Mouse (Mus musculus) heart, postnatal 0 days (tissue): Measurements from ENCODE around the gene Magi2. TPM values are rescaled to one million over a fixed set of nuclear protein-coding genes. Genes with fewer than 3 reads are reported as not detected.

Experiments used
- ATAC-seq: fragments of 200-750 bp; cut with Nextera tagmentation; 2 replicates; pipeline ENCODE4 v1.8.0; 2017; ENCODE audit warnings: low read depth, moderate number of reproducible peaks, moderate library complexity; ENCODE audit not compliant: insufficient read depth
- DNase-seq: peaks from one replicate; pipeline ENCODE4 v3.0.0-alpha.2; 2016; ENCODE audit warnings: low spot score
- H3K27ac ChIP-seq: fragments of 300-500 bp; sonication (generic); 2 replicates; pipeline ENCODE4 v1.5.1; 2014; ENCODE audit warnings: low read depth, mild to moderate bottlenecking
- H3K27me3 ChIP-seq: fragments of 300-500 bp; sonication (generic); 2 replicates; pipeline ENCODE4 v1.6.1; 2014; ENCODE audit warnings: low read length, mixed read lengths; ENCODE audit not compliant: control insufficient read depth, insufficient read depth
- H3K36me3 ChIP-seq: fragments of 300-500 bp; sonication (generic); replicated peaks from 2 replicates; pipeline ENCODE4 v1.6.1; 2014; ENCODE audit warnings: low read length, mixed read lengths; ENCODE audit not compliant: control insufficient read depth, insufficient read depth
- H3K4me1 ChIP-seq: fragments of 300-500 bp; sonication (generic); 2 replicates; pipeline ENCODE4 v1.6.1; 2014; ENCODE audit warnings: antibody characterized with exemption; ENCODE audit not compliant: control insufficient read depth, insufficient read depth
- H3K4me2 ChIP-seq: fragments of 300-500 bp; sonication (generic); 2 replicates; pipeline ENCODE4 v1.6.1; 2014; ENCODE audit warnings: low read depth, mild to moderate bottlenecking, low read length, moderate library complexity
- H3K4me3 ChIP-seq: fragments of 300-500 bp; sonication (generic); 2 replicates; pipeline ENCODE4 v1.5.1; 2014; ENCODE audit warnings: low read depth, low read length
- H3K9ac ChIP-seq: fragments of 300-500 bp; sonication (generic); replicated peaks from 2 replicates; pipeline ENCODE4 v1.6.1; 2014; ENCODE audit warnings: low read depth, low read length, mixed read lengths
- H3K9me3 ChIP-seq: fragments of 300-500 bp; sonication (generic); replicated peaks from 2 replicates; pipeline ENCODE4 v1.6.1; 2016; ENCODE audit warnings: low read length; ENCODE audit not compliant: control insufficient read depth
- CTCF ChIP-seq: IDR thresholded peaks from 2 replicates; pipeline ENCODE4 v1.5.1; 2016; ENCODE audit warnings: antibody characterized with exemption, control low read depth, low read depth
- EP300 ChIP-seq: IDR thresholded peaks from 2 replicates; pipeline ENCODE4 v1.6.1; 2016; ENCODE audit warnings: antibody characterized with exemption, low read depth
- WGBS: fragments of 180-500 bp; shearing (Covaris S2); extraction: QIAGEN DNeasy Blood & Tissue Kit; methylation state at CpG from one replicate; pipeline ENCODE4 v1.1.7; 2014; 5-methylcytosine and 5-hydroxymethylcytosine counted together
- polyA plus RNA-seq: library from polyadenylated mRNA; unstranded; fragments of >200 nt; fragmentation: Nextera tagmentation; extraction: Ambion mirVana; gene quantifications from 2 replicates; pipeline ENCODE4 v1.2.1, GENCODE M21; 2015
- total RNA-seq: library from RNA; depleted of rRNA; stranded (reverse); fragments of >200 nt; gene quantifications from 2 replicates; pipeline ENCODE4 v1.2.3, GENCODE M21; 2014; ENCODE audit warnings: low replicate concordance; rRNA removed

Gene Magi2
- 4.9 and 9.5 TPM in 2 replicates for total RNA-seq
- polyA plus RNA-seq = 1.5 and 1.7 TPM in 2 replicates

DNA sequence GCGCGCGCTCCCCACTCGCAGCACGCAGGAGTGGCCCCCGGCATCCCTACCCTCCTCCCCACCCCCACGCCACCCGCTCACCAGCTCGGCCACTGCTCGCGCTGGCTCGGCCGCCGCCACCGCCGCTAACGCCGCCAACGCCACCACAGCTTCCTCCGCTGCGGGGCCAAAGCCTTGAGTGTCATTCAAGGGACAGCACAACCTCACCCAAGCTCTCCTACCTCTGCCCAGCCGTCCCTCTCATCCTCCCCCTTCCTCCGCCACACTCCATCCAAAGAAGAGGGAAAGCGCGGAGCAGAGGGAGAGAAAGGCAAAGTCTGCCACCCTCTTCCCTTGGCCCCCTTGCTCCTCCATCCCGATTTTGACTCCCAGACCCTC is at the start of gene Magi2:
Gene Magi2, plus strand, starts transcription at position 171 of the 378 bp plus-strand sequence.
- Histone ChIP-seq H3K27me3 (0 out of 2 replicates have a peak, but pooled peaks cover 6% of the 10 kb centered on the region), H3K36me3 (no peaks in the 10 kb centered on the region), H3K4me3 (peak within 1 kb of the TSS; percentile 72), H3K9ac (peak within 1 kb of the TSS; percentile 70), H3K27ac (peak within 1 kb of the TSS; percentile 78), H3K9me3 (no peaks in the 10 kb centered on the region), H3K4me1 (peaks cover 8% of the 10 kb centered on the region; the same call in 1 of the 2 replicates), H3K4me2 (peak within 1 kb of the TSS; percentile 97)
- TF ChIP-seq CTCF (no peak), EP300 (no peak)
- under 1% methylated on average over 22 of the region's 26 CpGs for WGBS
- DNase-seq = peak; percentile 44
- ATAC-seq = no peak

DNA sequence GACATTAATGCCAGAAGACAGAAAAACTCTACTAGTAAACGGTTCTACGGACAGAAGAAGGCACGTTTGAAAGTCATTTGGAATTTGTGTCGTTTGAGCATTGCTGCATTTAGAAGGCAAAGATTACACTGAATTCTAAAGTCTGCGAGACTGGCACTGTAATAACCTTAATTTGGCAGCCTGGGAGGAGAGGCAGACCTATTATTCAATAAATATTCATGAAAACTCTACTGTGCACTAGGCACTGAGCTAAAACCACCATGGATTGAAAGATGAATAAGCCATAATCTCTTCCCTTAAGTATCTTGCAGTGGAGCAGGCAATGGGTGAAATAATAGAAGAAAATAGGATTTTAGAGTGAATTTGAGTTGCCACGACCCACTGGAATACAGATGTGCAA is 48.2 kb upstream of the Magi2 start:
- Histone ChIP-seq H3K27ac (no peak overlapping the region), H3K4me3 (no peak overlapping the region), H3K4me2 (no peak overlapping the region), H3K9ac (no peak overlapping the region), H3K9me3 (no peaks in the 10 kb centered on the region), H3K4me1 (no peaks in the 10 kb centered on the region), H3K36me3 (no peaks in the 10 kb centered on the region), H3K27me3 (no peaks in the 10 kb centered on the region)
- TF ChIP-seq EP300 (no peak), CTCF (no peak)
- WGBS = 67% methylated on average over 6 of the region's 6 CpGs
- ATAC-seq = no peak
- no peak for DNase-seq

DNA sequence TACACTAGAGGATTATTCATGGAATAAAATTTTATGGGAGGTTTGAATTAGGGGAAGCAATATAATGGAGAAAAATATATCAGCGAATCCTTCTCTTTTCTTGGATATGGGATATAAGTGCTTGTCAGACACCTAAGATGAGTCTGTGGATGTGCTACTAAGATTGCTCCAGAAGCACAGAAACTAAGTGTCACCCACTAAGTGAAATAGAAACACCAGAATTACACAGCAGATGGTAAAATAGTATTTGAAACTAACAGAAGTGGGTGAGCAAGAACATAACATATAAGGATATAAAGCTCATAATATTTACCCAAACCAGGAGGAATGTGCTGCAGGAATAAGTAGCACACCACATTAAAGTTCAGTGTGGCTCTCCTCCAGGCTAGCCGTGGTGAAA is 40.7 kb upstream of the Magi2 start:
- H3K4me2 ChIP-seq = no peak overlapping the region
- H3K4me3 ChIP-seq = no peak overlapping the region
- no peak for ATAC-seq
- TF ChIP-seq EP300 (no peak), CTCF (no peak)
- 69% methylated on average over 2 of the region's 2 CpGs for WGBS
- no peaks in the 10 kb centered on the region for H3K27me3 ChIP-seq
- no peak overlapping the region for H3K27ac ChIP-seq
- DNase-seq = no peak
- H3K9me3 ChIP-seq = no peaks in the 10 kb centered on the region
- H3K9ac ChIP-seq = no peak overlapping the region
- no peaks in the 10 kb centered on the region for H3K4me1 ChIP-seq
- H3K36me3 ChIP-seq = no peaks in the 10 kb centered on the region

DNA sequence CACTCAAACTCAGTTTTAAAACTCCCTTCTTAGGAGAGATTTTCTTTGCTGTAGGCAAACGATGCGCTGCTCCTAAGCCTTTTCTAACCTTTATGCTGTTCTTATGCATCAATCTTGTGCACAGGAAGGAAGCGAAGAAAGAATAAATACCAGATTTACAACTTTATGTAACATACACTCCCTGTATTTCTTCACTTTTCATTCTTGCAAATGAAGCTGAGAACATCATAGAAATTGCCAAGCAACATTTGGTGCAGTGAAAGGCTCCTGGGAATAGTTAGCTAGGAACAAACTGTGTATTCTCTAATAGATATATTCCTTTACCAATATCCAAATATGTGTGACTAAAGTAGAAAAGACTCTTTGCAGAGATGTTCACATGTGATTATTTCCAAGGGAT is 15.2 kb upstream of the Magi2 start:
- no peak overlapping the region for H3K27ac ChIP-seq
- 80% methylated on average over 3 of the region's 3 CpGs for WGBS
- TF ChIP-seq EP300 (no peak), CTCF (no peak)
- H3K9me3 ChIP-seq = no peaks in the 10 kb centered on the region
- H3K4me1 ChIP-seq = no peaks in the 10 kb centered on the region
- ATAC-seq (no peak), DNase-seq (no peak)
- no peak overlapping the region for H3K4me2 ChIP-seq
- H3K27me3 ChIP-seq = no peaks in the 10 kb centered on the region
- no peaks in the 10 kb centered on the region for H3K36me3 ChIP-seq
- H3K9ac ChIP-seq = no peak overlapping the region
- H3K4me3 ChIP-seq = no peak overlapping the region

DNA sequence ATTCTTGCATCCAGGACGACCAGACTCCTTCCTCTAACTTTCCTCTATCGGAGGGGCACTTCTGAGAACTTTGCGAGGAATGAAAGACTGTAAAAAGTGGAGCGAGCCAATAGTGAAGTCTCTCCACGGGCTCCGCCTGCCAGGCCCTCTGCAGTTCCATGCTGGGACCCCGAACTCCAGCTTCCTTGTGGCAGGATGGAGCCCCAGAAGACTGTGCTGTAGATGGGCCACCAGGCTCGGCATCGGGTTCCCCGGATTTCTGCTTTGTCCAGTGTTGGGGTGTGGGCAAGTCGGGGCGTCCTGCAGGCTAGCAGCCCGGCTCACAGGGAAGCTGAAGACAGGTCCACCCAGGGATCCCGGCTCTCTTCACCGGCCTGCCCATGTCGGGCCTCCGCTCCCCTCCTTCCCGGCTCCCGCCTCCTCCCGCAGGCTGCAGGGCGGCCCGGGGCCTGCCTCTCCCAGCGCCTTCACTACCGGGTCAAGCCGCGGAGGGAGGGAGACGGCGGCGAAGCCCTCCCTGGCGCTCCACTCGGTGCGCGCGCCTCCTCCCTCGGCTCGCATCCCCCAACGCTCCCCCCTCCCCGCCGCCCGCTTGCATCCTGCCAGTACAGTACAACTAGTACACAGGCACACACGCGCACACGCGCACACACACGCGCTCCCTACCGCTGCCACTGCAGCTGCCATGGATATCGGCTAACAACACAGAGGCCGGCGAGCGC is 531 bp upstream of the Magi2 start:
- TF ChIP-seq CTCF = no peak
- no peak for TF ChIP-seq EP300
- WGBS = under 1% methylated on average over 34 of the region's 51 CpGs
- H3K4me2 ChIP-seq = peak overlapping the region; percentile 97
- H3K27me3 ChIP-seq = 0 out of 2 replicates have a peak, but pooled peaks cover 6% of the 10 kb centered on the region
- ATAC-seq (peak; percentile 91), DNase-seq (peak; percentile 68)
- peaks cover 8% of the 10 kb centered on the region; the same call in 1 of the 2 replicates for H3K4me1 ChIP-seq
- H3K9ac ChIP-seq = peak overlapping the region; percentile 70
- peak overlapping the region; percentile 72 for H3K4me3 ChIP-seq
- no peaks in the 10 kb centered on the region for H3K36me3 ChIP-seq
- no peaks in the 10 kb centered on the region for H3K9me3 ChIP-seq
- H3K27ac ChIP-seq = peak overlapping the region; percentile 78

DNA sequence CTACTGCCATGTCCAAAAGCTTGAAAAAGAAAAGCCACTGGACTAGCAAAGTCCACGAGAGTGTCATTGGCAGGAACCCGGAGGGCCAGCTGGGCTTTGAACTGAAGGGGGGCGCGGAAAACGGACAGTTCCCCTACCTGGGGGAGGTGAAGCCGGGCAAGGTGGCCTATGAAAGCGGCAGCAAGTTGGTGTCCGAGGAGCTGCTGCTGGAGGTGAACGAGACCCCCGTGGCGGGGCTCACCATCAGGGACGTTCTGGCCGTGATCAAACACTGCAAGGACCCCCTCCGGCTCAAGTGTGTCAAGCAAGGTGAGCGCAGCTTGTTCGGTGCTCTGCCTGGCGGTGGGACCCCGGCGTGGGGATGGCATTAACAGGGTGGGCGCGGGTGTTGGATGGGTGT is 445 bp downstream of the Magi2 start:
- TF ChIP-seq CTCF = no peak

More for the DNA sequence above, 445 bp downstream of the Magi2 start:
- 0 out of 2 replicates have a peak, but pooled peaks cover 6% of the 10 kb centered on the region for H3K27me3 ChIP-seq
- ATAC-seq (no peak), DNase-seq (no peak)
- peaks cover 8% of the 10 kb centered on the region; the same call in 1 of the 2 replicates for H3K4me1 ChIP-seq
- no peaks in the 10 kb centered on the region for H3K9me3 ChIP-seq
- H3K9ac ChIP-seq = peak overlapping the region; percentile 70
- peak overlapping the region; percentile 78 for H3K27ac ChIP-seq
- peak overlapping the region; percentile 97 for H3K4me2 ChIP-seq
- under 1% methylated on average over 21 of the region's 21 CpGs for WGBS
- no peaks in the 10 kb centered on the region for H3K36me3 ChIP-seq
- peak overlapping the region; percentile 72 for H3K4me3 ChIP-seq
